ENCODE assay signal across 12 mouse cellular contexts in the genomic region with DNA sequence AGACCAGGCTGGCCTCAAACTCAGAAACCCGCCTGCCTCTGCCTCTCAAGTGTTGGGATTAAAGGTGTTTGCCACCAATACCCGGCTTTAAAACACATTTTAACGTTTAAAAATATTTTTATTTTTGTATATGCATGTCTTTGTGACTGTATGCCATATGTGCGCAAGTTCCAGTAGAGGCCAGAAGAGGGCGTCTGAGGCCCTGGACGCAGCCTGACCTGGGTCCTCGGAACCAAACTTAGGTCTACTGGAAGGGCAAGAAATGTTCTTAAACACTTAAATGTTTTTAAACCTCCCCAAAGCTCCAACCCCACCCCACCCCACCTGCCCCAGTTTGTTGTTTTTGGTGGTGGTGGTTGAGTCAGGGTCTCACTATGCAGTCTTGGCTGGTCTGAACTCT. TPM values are rescaled to one million over a fixed set of nuclear protein-coding genes. Genes with fewer than 3 reads are reported as not detected.
A peak's percentile ranks its signal among the peaks of the same experiment; 100 is the strongest.
DNase-seq lines count a peak whose midpoint lies in the region; ATAC-seq and TF ChIP-seq lines count a peak whose summit lies in the region.
"Had no signal": no experiment of that assay in that cellular context is flagged by ENCODE, and none has a peak within 500 bp of the region (broad histone marks: within the 10 kb centered on the region; RNA-seq: fewer than 3 reads in every experiment).

No protein-coding gene starts in this region.

- no peak overlapping the region for H3K9ac ChIP-seq in liver, postnatal 0 days (replicated peaks)
- H3K9ac ChIP-seq in liver, embryonic 12.5 days: no peak overlapping the region
- no peak overlapping the region for H3K9ac ChIP-seq in ES-Bruce4 (ENCODE audit: low read depth, poor library complexity, severe bottlenecking)
- no peak overlapping the region for H3K9ac ChIP-seq in hindbrain, embryonic 16.5 days (ENCODE audit: low read depth, low read length)
- H3K9ac ChIP-seq: embryonic facial prominence, embryonic 12.5 days; lung, embryonic 15.5 days had no signal

- no peaks in the 10 kb centered on the region for H3K9me3 ChIP-seq in liver, postnatal 0 days (ENCODE audit: low read length)
- H3K9me3 ChIP-seq in liver, embryonic 12.5 days (replicated peaks): no peaks in the 10 kb centered on the region
- no peaks in the 10 kb centered on the region for H3K9me3 ChIP-seq in ES-Bruce4 (replicated peaks; ENCODE audit: control insufficient read depth, insufficient read depth, low read length, poor library complexity, severe bottlenecking)
- H3K9me3 ChIP-seq in embryonic facial prominence, embryonic 10.5 days: no peaks in the 10 kb centered on the region
- H3K9me3 ChIP-seq in hindbrain, embryonic 16.5 days (ENCODE audit: control insufficient read depth, low read length): no peaks in the 10 kb centered on the region
- H3K9me3 ChIP-seq: embryonic facial prominence, embryonic 12.5 days; heart, embryonic 10.5 days; lung, embryonic 15.5 days had no signal

- H3K4me1 ChIP-seq in liver, postnatal 0 days (ENCODE audit: insufficient read depth): no peaks in the 10 kb centered on the region
- no peaks in the 10 kb centered on the region for H3K4me1 ChIP-seq in liver, embryonic 12.5 days
- no peaks in the 10 kb centered on the region for H3K4me1 ChIP-seq in ES-Bruce4 (ENCODE audit: control insufficient read depth, insufficient read depth, low read length)
- H3K4me1 ChIP-seq in embryonic facial prominence, embryonic 10.5 days: no peaks in the 10 kb centered on the region
- H3K4me1 ChIP-seq in cerebellum, adult 2 months (ENCODE audit: control insufficient read depth, insufficient read depth, low read length): no peaks in the 10 kb centered on the region; the same call in 1 of the 2 replicates
- H3K4me1 ChIP-seq in hindbrain, embryonic 16.5 days (ENCODE audit: control insufficient read depth, insufficient read depth, low read depth, low read length): no peaks in the 10 kb centered on the region
- H3K4me1 ChIP-seq: embryonic facial prominence, embryonic 12.5 days; heart, embryonic 10.5 days; lung, embryonic 15.5 days had no signal

- TF ChIP-seq CTCF in liver, postnatal 0 days (IDR thresholded peaks at IDR 0.05; ENCODE audit: low read depth): peak; percentile 55
- TF ChIP-seq CTCF in ES-Bruce4 (IDR thresholded peaks at IDR 0.05; ENCODE audit: low read depth, low read length): peak; percentile 81
- no peak for TF ChIP-seq CTCF in cerebellum, adult 2 months (IDR thresholded peaks at IDR 0.05; ENCODE audit: borderline replicate concordance, insufficient read depth, low read depth, low read length)

- H3K4me2 ChIP-seq in liver, postnatal 0 days (ENCODE audit: low read depth, low read length): no peak overlapping the region
- no peak overlapping the region for H3K4me2 ChIP-seq in liver, embryonic 12.5 days
- H3K4me2 ChIP-seq in hindbrain, embryonic 16.5 days (ENCODE audit: low read length): no peak overlapping the region
- H3K4me2 ChIP-seq: embryonic facial prominence, embryonic 12.5 days; lung, embryonic 15.5 days had no signal

- H3K4me3 ChIP-seq in liver, postnatal 0 days (ENCODE audit: low read depth, low read length): no peak overlapping the region
- no peak overlapping the region for H3K4me3 ChIP-seq in liver, embryonic 12.5 days
- no peak overlapping the region for H3K4me3 ChIP-seq in ES-Bruce4 (ENCODE audit: low read depth, low read length)
- H3K4me3 ChIP-seq in embryonic facial prominence, embryonic 10.5 days: no peak overlapping the region
- no peak overlapping the region for H3K4me3 ChIP-seq in cerebellum, adult 2 months (replicated peaks; ENCODE audit: insufficient read depth, low read depth, low read length)
- H3K4me3 ChIP-seq in hindbrain, embryonic 16.5 days (ENCODE audit: low read length): no peak overlapping the region
- H3K4me3 ChIP-seq: embryonic facial prominence, embryonic 12.5 days; heart, embryonic 10.5 days; lung, embryonic 15.5 days had no signal

- no peaks in the 10 kb centered on the region for H3K27me3 ChIP-seq in liver, postnatal 0 days (ENCODE audit: insufficient read depth, low read length)
- peaks cover 8% of the 10 kb centered on the region; the same call in 1 of the 2 replicates for H3K27me3 ChIP-seq in liver, embryonic 12.5 days (replicated peaks)
- H3K27me3 ChIP-seq in ES-Bruce4 (ENCODE audit: control insufficient read depth, insufficient read depth, low read length, poor library complexity, severe bottlenecking): no peaks in the 10 kb centered on the region
- H3K27me3 ChIP-seq in embryonic facial prominence, embryonic 10.5 days (replicated peaks; ENCODE audit: low read depth, poor library complexity, severe bottlenecking): peaks cover 14% of the 10 kb centered on the region
- H3K27me3 ChIP-seq in cerebellum, adult 2 months (ENCODE audit: control insufficient read depth, insufficient read depth, low read length): no peaks in the 10 kb centered on the region
- no peaks in the 10 kb centered on the region for H3K27me3 ChIP-seq in hindbrain, embryonic 16.5 days (replicated peaks; ENCODE audit: control insufficient read depth, insufficient read depth, low read length)
- H3K27me3 ChIP-seq: embryonic facial prominence, embryonic 12.5 days; lung, embryonic 15.5 days had no signal

- ATAC-seq in liver, postnatal 0 days: no peak
- ATAC-seq in liver, embryonic 12.5 days: no peak
- no peak for ATAC-seq in hindbrain, embryonic 16.5 days

- H3K27ac ChIP-seq in liver, postnatal 0 days (ENCODE audit: low read depth): no peak overlapping the region
- H3K27ac ChIP-seq in liver, embryonic 12.5 days: no peak overlapping the region
- no peak overlapping the region for H3K27ac ChIP-seq in ES-Bruce4 (ENCODE audit: insufficient read depth, low read length)
- H3K27ac ChIP-seq in embryonic facial prominence, embryonic 10.5 days (replicated peaks): no peak overlapping the region
- H3K27ac ChIP-seq in cerebellum, adult 2 months (ENCODE audit: insufficient read depth, low read length): no peak overlapping the region
- no peak overlapping the region for H3K27ac ChIP-seq in hindbrain, embryonic 16.5 days (ENCODE audit: low read depth, low read length)
- H3K27ac ChIP-seq: embryonic facial prominence, embryonic 12.5 days; heart, embryonic 10.5 days; lung, embryonic 15.5 days had no signal

- no peaks in the 10 kb centered on the region for H3K36me3 ChIP-seq in liver, postnatal 0 days (replicated peaks; ENCODE audit: insufficient read depth, low read length)
- no peaks in the 10 kb centered on the region for H3K36me3 ChIP-seq in liver, embryonic 12.5 days
- H3K36me3 ChIP-seq in ES-Bruce4 (ENCODE audit: control insufficient read depth, insufficient read depth, low read length, poor library complexity, severe bottlenecking): no peaks in the 10 kb centered on the region
- H3K36me3 ChIP-seq in embryonic facial prominence, embryonic 10.5 days (replicated peaks): no peaks in the 10 kb centered on the region
- no peaks in the 10 kb centered on the region for H3K36me3 ChIP-seq in hindbrain, embryonic 16.5 days (ENCODE audit: control insufficient read depth, insufficient read depth, low read length)
- H3K36me3 ChIP-seq: embryonic facial prominence, embryonic 12.5 days; heart, embryonic 10.5 days; lung, embryonic 15.5 days had no signal

- TF ChIP-seq EP300 in liver, postnatal 0 days (IDR thresholded peaks at IDR 0.05; ENCODE audit: low read depth): no peak
- no peak for TF ChIP-seq EP300 in ES-Bruce4 (IDR thresholded peaks at IDR 0.05; ENCODE audit: insufficient read depth, low read depth, low read length)

- no peak for TF ChIP-seq POLR2A in ES-Bruce4 (IDR thresholded peaks at IDR 0.05; ENCODE audit: insufficient read depth, low read length)
- TF ChIP-seq POLR2A in cerebellum, adult 2 months (IDR thresholded peaks at IDR 0.05; ENCODE audit: borderline replicate concordance, insufficient read depth, low read length): no peak

- DNase-seq in gastrocnemius, postnatal 10 days: peak; percentile 20
- no peak for DNase-seq in gastrocnemius, adult 18-20 months (ENCODE audit: low spot score)
- DNase-seq in liver, postnatal 0 days: no peak
- DNase-seq in embryonic facial prominence, embryonic 10.5 days (ENCODE audit: low spot score): peak; percentile 46
- DNase-seq in cerebellum, adult 2 months: no peak

- 39% methylated on average over 7 of the region's 7 CpGs for WGBS in liver, postnatal 0 days (ENCODE audit: insufficient replicate concordance)
- WGBS in liver, embryonic 12.5 days (ENCODE audit: insufficient replicate concordance): 23% methylated on average over 7 of the region's 7 CpGs
- 39% methylated on average over 7 of the region's 7 CpGs for WGBS in embryonic facial prominence, embryonic 10.5 days
- WGBS in cerebellum, adult 2 months: 37% methylated on average over 7 of the region's 7 CpGs
- 46% methylated on average over 7 of the region's 7 CpGs for WGBS in hindbrain, embryonic 16.5 days

RNA-seq across cellular contexts. Expression of a gene that starts 14.2 kb away (rescaled TPM):
- not detected for total RNA-seq in gastrocnemius, postnatal 10 days (2021)
- total RNA-seq in gastrocnemius, adult 18-20 months (2021): not detected
- not detected in 2 replicates for polyA plus RNA-seq in liver, postnatal 0 days (2015; fragmentation: Nextera tagmentation; extraction: Ambion mirVana)
- not detected in 2 replicates for polyA plus RNA-seq in liver, embryonic 12.5 days (2016; fragmentation: Nextera tagmentation; extraction: Ambion mirVana)
- not detected in 2 replicates for polyA plus RNA-seq in ES-Bruce4 (2011; ENCODE audit: insufficient read depth, insufficient read length, low read depth, missing spikeins)
- not detected in 2 replicates for polyA plus RNA-seq in embryonic facial prominence, embryonic 10.5 days (2016; fragmentation: Nextera tagmentation; extraction: Ambion mirVana)
- polyA plus RNA-seq in cerebellum, adult 2 months (2012; rRNA removed): not detected in 2 replicates
- polyA plus RNA-seq in hindbrain, embryonic 16.5 days (2015; fragmentation: Nextera tagmentation; extraction: Ambion mirVana): not detected in 2 replicates
- total RNA-seq: layer of hippocampus, postnatal 14 days had no signal
- polyA plus RNA-seq: embryonic facial prominence, embryonic 12.5 days; heart, embryonic 10.5 days; lung, embryonic 15.5 days had no signal

RNA-seq across cellular contexts. Expression of a gene that starts 21.9 kb away (rescaled TPM):
- total RNA-seq in gastrocnemius, postnatal 10 days (2021): 1 to 10 TPM; 3.0 to 4.4 TPM
- total RNA-seq in gastrocnemius, adult 18-20 months (2021): 1 to 10 TPM; 1.3 to 1.4 TPM
- not detected in 2 replicates for polyA plus RNA-seq in liver, postnatal 0 days (2015; fragmentation: Nextera tagmentation; extraction: Ambion mirVana)
- polyA plus RNA-seq in liver, embryonic 12.5 days (2016; fragmentation: Nextera tagmentation; extraction: Ambion mirVana): 0.12 and 0.35 TPM in 2 replicates
- polyA plus RNA-seq in ES-Bruce4 (2011; ENCODE audit: insufficient read depth, insufficient read length, low read depth, missing spikeins): 0.62 and 0.69 TPM in 2 replicates
- 1.0 and 1.4 TPM in 2 replicates for polyA plus RNA-seq in embryonic facial prominence, embryonic 10.5 days (2016; fragmentation: Nextera tagmentation; extraction: Ambion mirVana)
- polyA plus RNA-seq in cerebellum, adult 2 months (2012; rRNA removed): 0.19 and 0.25 TPM in 2 replicates
- 0.40 TPM in 2 replicates for polyA plus RNA-seq in hindbrain, embryonic 16.5 days (2015; fragmentation: Nextera tagmentation; extraction: Ambion mirVana)

RNA-seq across cellular contexts. Expression of a gene that starts 32.0 kb away (rescaled TPM):
- total RNA-seq in gastrocnemius, postnatal 10 days (2021): 10 to 100 TPM; 11.0 to 14.3 TPM
- 1 to 10 TPM; 1.3 to 1.7 TPM for total RNA-seq in gastrocnemius, adult 18-20 months (2021)
- polyA plus RNA-seq in liver, postnatal 0 days (2015; fragmentation: Nextera tagmentation; extraction: Ambion mirVana): 0.66 and 0.75 TPM in 2 replicates
- polyA plus RNA-seq in liver, embryonic 12.5 days (2016; fragmentation: Nextera tagmentation; extraction: Ambion mirVana): 1.1 and 1.4 TPM in 2 replicates
- polyA plus RNA-seq in ES-Bruce4 (2011; ENCODE audit: insufficient read depth, insufficient read length, low read depth, missing spikeins): 0.16 and 0.24 TPM in 2 replicates
- 9.9 and 10.9 TPM in 2 replicates for polyA plus RNA-seq in embryonic facial prominence, embryonic 10.5 days (2016; fragmentation: Nextera tagmentation; extraction: Ambion mirVana)
- polyA plus RNA-seq in cerebellum, adult 2 months (2012; rRNA removed): 3.2 and 3.5 TPM in 2 replicates
- 0.64 and 1.0 TPM in 2 replicates for polyA plus RNA-seq in hindbrain, embryonic 16.5 days (2015; fragmentation: Nextera tagmentation; extraction: Ambion mirVana)

Comparison
In these comparisons a context has a peak if more than half of its experiments do, and no peak if none do; other contexts are left out.
1. DNase-seq: peak in gastrocnemius, postnatal 10 days (single experiment) and embryonic facial prominence, embryonic 10.5 days (single experiment); none in gastrocnemius, adult 18-20 months (single experiment), liver, postnatal 0 days (single experiment) and cerebellum, adult 2 months (0 of 2).